Mouse (Mus musculus): ENCODE measurements around the gene Sertad3.
A peak's percentile ranks its signal among the peaks of the same experiment; 100 is the strongest.

Sertad3 gene

GRCm38 (mm10) chr7:27473156-27473834, at the start of gene Sertad3:
Gene Sertad3, plus strand, starts transcription at chr7:27473768.
- DNase-seq (ENCODE audit: low spot score), result peak; percentile 97

- DNase-seq (ENCODE audit: low spot score), result no peak
Measured at GRCm38 (mm10) chr7:27427387-27427786, 46.2 kb upstream of the Sertad3 start.

- DNase-seq (ENCODE audit: low spot score), result no peak
Measured at GRCm38 (mm10) chr7:27428002-27428401, 45.6 kb upstream of the Sertad3 start.

GRCm38 (mm10) chr7:27429135-27429534, 44.4 kb upstream of the Sertad3 start:
- no peak for DNase-seq (ENCODE audit: low spot score)

GRCm38 (mm10) chr7:27433349-27433748, 40.2 kb upstream of the Sertad3 start:
- DNase-seq (ENCODE audit: low spot score), result no peak

GRCm38 (mm10) chr7:27433794-27434193, 39.8 kb upstream of the Sertad3 start:
- DNase-seq (ENCODE audit: low spot score), result no peak

GRCm38 (mm10) chr7:27437544-27437943, 36.0 kb upstream of the Sertad3 start:
- no peak for DNase-seq (ENCODE audit: low spot score)

GRCm38 (mm10) chr7:27440014-27440413, 33.6 kb upstream of the Sertad3 start:
- DNase-seq (ENCODE audit: low spot score), result no peak

- DNase-seq (ENCODE audit: low spot score), result no peak
Measured at GRCm38 (mm10) chr7:27446051-27446450, 27.5 kb upstream of the Sertad3 start.

GRCm38 (mm10) chr7:27446521-27447418, 26.8 kb upstream of the Sertad3 start:
- DNase-seq (ENCODE audit: low spot score), result no peak

- DNase-seq (ENCODE audit: low spot score), result peak; percentile 96
Measured at GRCm38 (mm10) chr7:27447419-27448286, 25.9 kb upstream of the Sertad3 start, which contains the start of the genes Sptbn4 and Blvrb. Gene Sptbn4, minus strand, starts transcription at chr7:27447686. Gene Blvrb, plus strand, starts transcription at chr7:27447978.

GRCm38 (mm10) chr7:27448421-27449206, 25.0 kb upstream of the Sertad3 start:
- no peak for DNase-seq (ENCODE audit: low spot score)

- DNase-seq (ENCODE audit: low spot score), result peak; percentile 51
Measured at GRCm38 (mm10) chr7:27449256-27449862, 24.2 kb upstream of the Sertad3 start.

GRCm38 (mm10) chr7:27451359-27451758, 22.2 kb upstream of the Sertad3 start:
- DNase-seq (ENCODE audit: low spot score), result no peak

GRCm38 (mm10) chr7:27452206-27452770, 21.3 kb upstream of the Sertad3 start:
- no peak for DNase-seq (ENCODE audit: low spot score)

- DNase-seq (ENCODE audit: low spot score), result no peak
Measured at GRCm38 (mm10) chr7:27454461-27455121, 19.0 kb upstream of the Sertad3 start.

- no peak for DNase-seq (ENCODE audit: low spot score)
Measured at GRCm38 (mm10) chr7:27455273-27455672, 18.3 kb upstream of the Sertad3 start.

- no peak for DNase-seq (ENCODE audit: low spot score)
Measured at GRCm38 (mm10) chr7:27458614-27459013, 15.0 kb upstream of the Sertad3 start.

GRCm38 (mm10) chr7:27459640-27460039, 13.9 kb upstream of the Sertad3 start:
- DNase-seq (ENCODE audit: low spot score), result no peak

GRCm38 (mm10) chr7:27460477-27460876, 13.1 kb upstream of the Sertad3 start:
- DNase-seq (ENCODE audit: low spot score), result no peak
